Comparison of ENCODE assay signal across 10 mouse cellular contexts in genomic region chr11:77775701-77776400, GRCm38 (mm10). TPM values are rescaled to one million over a fixed set of nuclear protein-coding genes. Genes with fewer than 3 reads are reported as not detected.
A peak's percentile ranks its signal among the peaks of the same experiment; 100 is the strongest.
DNase-seq lines count a peak whose midpoint lies in the region; ATAC-seq and TF ChIP-seq lines count a peak whose summit lies in the region.
"Had no signal": no experiment of that assay in that cellular context is flagged by ENCODE, and none has a peak within 500 bp of the region (broad histone marks: within the 10 kb centered on the region; RNA-seq: fewer than 3 reads in every experiment).

No protein-coding gene starts in this region.

- peaks cover 10% of the 10 kb centered on the region for H3K36me3 ChIP-seq in heart, embryonic 15.5 days
- peaks cover 48% of the 10 kb centered on the region for H3K36me3 ChIP-seq in liver, embryonic 12.5 days

- peak overlapping the region; percentile 51 for H3K27ac ChIP-seq in heart, embryonic 15.5 days
- peak overlapping the region; percentile 60 for H3K27ac ChIP-seq in liver, embryonic 12.5 days
- H3K27ac ChIP-seq in cerebellum, adult 2 months (ENCODE audit: insufficient read depth, low read length) = no peak overlapping the region

- WGBS in heart, embryonic 15.5 days = 37% methylated on average over 9 of the region's 9 CpGs
- WGBS in liver, embryonic 12.5 days (ENCODE audit: insufficient replicate concordance) = 34% methylated on average over 9 of the region's 9 CpGs
- WGBS in cerebellum, adult 2 months = 69% methylated on average over 9 of the region's 9 CpGs

- H3K9me3 ChIP-seq in heart, embryonic 15.5 days (replicated peaks) = no peaks in the 10 kb centered on the region
- no peaks in the 10 kb centered on the region for H3K9me3 ChIP-seq in liver, embryonic 12.5 days (replicated peaks)

- H3K9ac ChIP-seq in heart, embryonic 15.5 days = no peak overlapping the region
- H3K9ac ChIP-seq in liver, embryonic 12.5 days = no peak overlapping the region

- no peak overlapping the region for H3K4me3 ChIP-seq in heart, embryonic 15.5 days
- no peak overlapping the region for H3K4me3 ChIP-seq in liver, embryonic 12.5 days
- H3K4me3 ChIP-seq in cerebellum, adult 2 months (replicated peaks; ENCODE audit: insufficient read depth, low read depth, low read length) = no peak overlapping the region

- TF ChIP-seq CTCF in cerebellum, adult 2 months (IDR thresholded peaks at IDR 0.05; ENCODE audit: borderline replicate concordance, insufficient read depth, low read depth, low read length) = no peak

- no peak for TF ChIP-seq POLR2A in cerebellum, adult 2 months (IDR thresholded peaks at IDR 0.05; ENCODE audit: borderline replicate concordance, insufficient read depth, low read length)

- peaks cover 30% of the 10 kb centered on the region for H3K4me1 ChIP-seq in heart, embryonic 15.5 days (replicated peaks)
- peaks cover 74% of the 10 kb centered on the region for H3K4me1 ChIP-seq in liver, embryonic 12.5 days
- H3K4me1 ChIP-seq in cerebellum, adult 2 months (ENCODE audit: control insufficient read depth, insufficient read depth, low read length) = peaks cover 12% of the 10 kb centered on the region

- no peak for ATAC-seq in heart, embryonic 15.5 days (replicated peaks; ENCODE audit: insufficient number of reproducible peaks, insufficient read depth, low FRiP score, low read depth)
- ATAC-seq in liver, embryonic 12.5 days = no peak

- peak; percentile 97 for DNase-seq in heart, adult 11 months
- DNase-seq in heart, adult 18-20 months = no peak
- DNase-seq in ES-CJ7 (ENCODE audit: low read depth, low spot score) = peak; percentile 59
- DNase-seq in cerebellum, adult 2 months = no peak
- DNase-seq in right cerebral cortex, adult 18-20 months = no peak
- DNase-seq in adrenal gland, postnatal 25 days = no peak

- H3K27me3 ChIP-seq in heart, embryonic 15.5 days = no peaks in the 10 kb centered on the region
- no peaks in the 10 kb centered on the region for H3K27me3 ChIP-seq in liver, embryonic 12.5 days (replicated peaks)
- H3K27me3 ChIP-seq in cerebellum, adult 2 months (ENCODE audit: control insufficient read depth, insufficient read depth, low read length) = no peaks in the 10 kb centered on the region

- H3K4me2 ChIP-seq in heart, embryonic 15.5 days = no peak overlapping the region
- H3K4me2 ChIP-seq in liver, embryonic 12.5 days = peak overlapping the region; percentile 10; the same call in 1 of the 2 replicates

RNA-seq across cellular contexts. Expression of gene Gm10277, which starts 11.7 kb away (rescaled TPM):
- not detected for total RNA-seq in heart, adult 18-20 months (2021)
- polyA plus RNA-seq in heart, embryonic 15.5 days (2015; fragmentation: Nextera tagmentation; extraction: Ambion mirVana) = 0.93 and 1.4 TPM in 2 replicates
- polyA plus RNA-seq in liver, embryonic 12.5 days (2016; fragmentation: Nextera tagmentation; extraction: Ambion mirVana) = 1.2 and 1.6 TPM in 2 replicates
- not detected in 2 replicates for polyA plus RNA-seq in cerebellum, adult 2 months (2012; rRNA removed)
- not detected in 2 replicates for total RNA-seq in adrenal gland, postnatal 25 days (2021)
- total RNA-seq: gastrocnemius, adult 18-20 months had no signal

RNA-seq across cellular contexts. Expression of gene Myo18a, which starts 12.8 kb away (rescaled TPM):
- 100 to 1,000 TPM; 228 to 270 TPM for total RNA-seq in heart, adult 18-20 months (2021)
- 107 and 109 TPM in 2 replicates for polyA plus RNA-seq in heart, embryonic 15.5 days (2015; fragmentation: Nextera tagmentation; extraction: Ambion mirVana)
- 28.8 and 30.3 TPM in 2 replicates for polyA plus RNA-seq in liver, embryonic 12.5 days (2016; fragmentation: Nextera tagmentation; extraction: Ambion mirVana)
- 56.5 and 62.1 TPM in 2 replicates for polyA plus RNA-seq in cerebellum, adult 2 months (2012; rRNA removed)
- 60.7 and 84.2 TPM in 2 replicates for total RNA-seq in adrenal gland, postnatal 25 days (2021)

RNA-seq across cellular contexts. Expression of gene Cryba1, which starts 50.8 kb away (rescaled TPM):
- not detected for total RNA-seq in heart, adult 18-20 months (2021)
- not detected in 2 replicates for polyA plus RNA-seq in heart, embryonic 15.5 days (2015; fragmentation: Nextera tagmentation; extraction: Ambion mirVana)
- polyA plus RNA-seq in liver, embryonic 12.5 days (2016; fragmentation: Nextera tagmentation; extraction: Ambion mirVana) = not detected in 2 replicates
- polyA plus RNA-seq in cerebellum, adult 2 months (2012; rRNA removed) = not detected in 2 replicates
- total RNA-seq in adrenal gland, postnatal 25 days (2021) = not detected in 2 replicates
- total RNA-seq: gastrocnemius, adult 18-20 months had no signal
- polyA plus RNA-seq: liver, embryonic 16.5 days had no signal

Comparison
In these comparisons a context has a peak if more than half of its experiments do, and no peak if none do; other contexts are left out.
1. DNase-seq: peak in heart, adult 11 months (single experiment) and ES-CJ7 (single experiment); none in heart, adult 18-20 months (0 of 2), cerebellum, adult 2 months (0 of 2), right cerebral cortex, adult 18-20 months (single experiment) and adrenal gland, postnatal 25 days (single experiment).